Mouse (Mus musculus): ENCODE data around the gene Qtrt2.

DNA sequence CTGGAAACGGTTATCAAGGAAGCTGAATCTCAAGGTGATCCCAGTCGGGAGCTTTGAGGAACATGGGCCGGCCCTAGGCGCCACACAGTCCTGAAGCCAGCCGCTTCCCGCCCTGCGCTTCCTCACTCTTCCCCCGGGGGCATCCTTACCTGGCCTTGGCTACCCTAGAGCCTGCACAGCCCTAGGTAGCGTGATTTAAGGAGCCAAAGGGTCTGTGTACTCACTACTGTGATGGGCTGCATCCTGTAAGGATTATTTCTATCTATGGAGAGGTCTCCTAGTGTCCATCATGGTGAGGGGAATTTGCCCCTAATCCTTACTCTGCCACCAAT, 36.6 kb downstream of the Qtrt2 start:
- TF ChIP-seq CTCF (IDR thresholded peaks at IDR 0.05; ENCODE audit: extremely low read depth, insufficient read length, insufficient replicate concordance, low read depth, low read length) (peak; percentile 61; the same call in 1 of the 2 replicates), POLR2A (IDR thresholded peaks at IDR 0.05; ENCODE audit: low read depth, low read length) (no peak)
